Mouse (Mus musculus): ENCODE measurements around the gene Susd4.

Susd4 gene

GRCm38 (mm10) chr1:182787030-182787429, 23.4 kb downstream of the Susd4 start:
- DNase-seq (ENCODE audit: extremely low spot score) = no peak

GRCm38 (mm10) chr1:182788896-182789295, 25.2 kb downstream of the Susd4 start:
- no peak for DNase-seq (ENCODE audit: extremely low spot score)

GRCm38 (mm10) chr1:182792521-182793071, 28.9 kb downstream of the Susd4 start:
- peak; percentile 78 for DNase-seq (ENCODE audit: extremely low spot score)

GRCm38 (mm10) chr1:182794221-182794620, 30.6 kb downstream of the Susd4 start:
- no peak for DNase-seq (ENCODE audit: extremely low spot score)

- DNase-seq (ENCODE audit: extremely low spot score) = no peak
Observed at GRCm38 (mm10) chr1:182794628-182795027, 31.0 kb downstream of the Susd4 start.

GRCm38 (mm10) chr1:182797048-182797447, 33.4 kb downstream of the Susd4 start:
- no peak for DNase-seq (ENCODE audit: extremely low spot score)

GRCm38 (mm10) chr1:182801590-182801989, 37.9 kb downstream of the Susd4 start:
- DNase-seq (ENCODE audit: extremely low spot score) = no peak

- DNase-seq (ENCODE audit: extremely low spot score) = no peak
Observed at GRCm38 (mm10) chr1:182802891-182803290, 39.2 kb downstream of the Susd4 start.

GRCm38 (mm10) chr1:182813991-182814390, 50.3 kb downstream of the Susd4 start:
- no peak for DNase-seq (ENCODE audit: extremely low spot score)

GRCm38 (mm10) chr1:182814566-182814965, 50.9 kb downstream of the Susd4 start:
- DNase-seq (ENCODE audit: extremely low spot score) = no peak

GRCm38 (mm10) chr1:182817106-182817505, 53.4 kb downstream of the Susd4 start:
- DNase-seq (ENCODE audit: extremely low spot score) = peak; percentile 35

GRCm38 (mm10) chr1:182817624-182818023, 54.0 kb downstream of the Susd4 start:
- no peak for DNase-seq (ENCODE audit: extremely low spot score)

GRCm38 (mm10) chr1:182818931-182819330, 55.3 kb downstream of the Susd4 start:
- no peak for DNase-seq (ENCODE audit: extremely low spot score)

GRCm38 (mm10) chr1:182822729-182823128, 59.1 kb downstream of the Susd4 start:
- DNase-seq (ENCODE audit: extremely low spot score) = no peak

GRCm38 (mm10) chr1:182823723-182824421, 60.2 kb downstream of the Susd4 start:
- DNase-seq (ENCODE audit: extremely low spot score) = no peak

GRCm38 (mm10) chr1:182826557-182826956, 62.9 kb downstream of the Susd4 start:
- no peak for DNase-seq (ENCODE audit: extremely low spot score)

- no peak for DNase-seq (ENCODE audit: extremely low spot score)
Observed at GRCm38 (mm10) chr1:182838061-182838460, 74.4 kb downstream of the Susd4 start.

GRCm38 (mm10) chr1:182839332-182839929, 75.8 kb downstream of the Susd4 start:
- DNase-seq (ENCODE audit: extremely low spot score) = no peak

GRCm38 (mm10) chr1:182840011-182840410, 76.4 kb downstream of the Susd4 start:
- DNase-seq (ENCODE audit: extremely low spot score) = no peak

- DNase-seq (ENCODE audit: extremely low spot score) = no peak
Observed at GRCm38 (mm10) chr1:182840606-182841005, 76.9 kb downstream of the Susd4 start.

GRCm38 (mm10) chr1:182849556-182849955, 85.9 kb downstream of the Susd4 start:
- no peak for DNase-seq (ENCODE audit: extremely low spot score)

GRCm38 (mm10) chr1:182850080-182850479, 86.4 kb downstream of the Susd4 start:
- DNase-seq (ENCODE audit: extremely low spot score) = no peak

GRCm38 (mm10) chr1:182852158-182852557, 88.5 kb downstream of the Susd4 start:
- DNase-seq (ENCODE audit: extremely low spot score) = no peak

All from embryo, embryonic 9.5 days (tissue).